Mouse (Mus musculus) ES-E14 (cell line): ENCODE measurements around the gene 9130213A22Rik.

Experiments used
- CHD2 ChIP-seq: IDR thresholded peaks from 2 replicates; pipeline ENCODE4 v1.6.1; 2014; ENCODE audit warnings: mild to moderate bottlenecking, low read depth, low read length, inconsistent platforms
- HCFC1 ChIP-seq: IDR thresholded peaks from 2 replicates; pipeline ENCODE4 v1.6.1; 2012; ENCODE audit warnings: low read length, inconsistent platforms, borderline replicate concordance; ENCODE audit not compliant: insufficient read depth
- MAFK ChIP-seq: IDR thresholded peaks from 2 replicates; pipeline ENCODE4 v1.6.1; 2014; ENCODE audit warnings: mild to moderate bottlenecking, low read depth, low read length, inconsistent platforms; ENCODE audit not compliant: insufficient read depth
- ZC3H11A ChIP-seq: IDR thresholded peaks from 2 replicates; pipeline ENCODE4 v1.6.1; 2012; ENCODE audit warnings: low read depth, mild to moderate bottlenecking, inconsistent platforms, low read length, borderline replicate concordance
- ZNF384 ChIP-seq: IDR thresholded peaks from 2 replicates; pipeline ENCODE4 v1.6.1; 2012; ENCODE audit warnings: low read depth, low read length, inconsistent platforms

DNA sequence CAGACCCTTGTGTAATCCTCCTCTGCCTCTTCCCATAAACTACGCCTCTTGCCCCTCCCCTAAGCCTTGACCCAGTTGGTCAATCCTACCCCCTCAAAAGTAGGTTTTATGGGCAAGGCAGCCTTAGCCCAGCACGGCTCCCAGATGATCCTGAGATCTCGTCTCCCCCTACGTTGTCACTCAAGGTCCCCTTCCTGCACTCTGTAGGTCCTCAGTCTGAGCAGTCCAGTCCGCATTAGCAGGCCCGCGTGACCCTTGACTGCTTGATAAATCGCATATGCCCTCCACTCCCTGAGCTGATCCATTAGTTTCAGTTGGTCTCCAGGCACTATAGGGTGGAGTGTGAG, 12.2 kb upstream of the 9130213A22Rik start:
- TF ChIP-seq ZNF384 (no peak), CHD2 (no peak), HCFC1 (no peak), ZC3H11A (no peak), MAFK (no peak)
